Mouse (Mus musculus) liver, embryonic 14.5 days (tissue): Measurements from ENCODE around the gene Slfnl1. TPM values are rescaled to one million over a fixed set of nuclear protein-coding genes. Genes with fewer than 3 reads are reported as not detected.

ENCODE experiments used
- ATAC-seq: fragments of 200-750 bp; cut with Nextera tagmentation; 2 replicates; pipeline ENCODE4 v1.8.0; 2017; ENCODE audit warnings: moderate number of reproducible peaks, mild to moderate bottlenecking, moderate library complexity; ENCODE audit not compliant: insufficient read depth
- DNase-seq, 3 experiments: peaks; one replicate each; pipeline ENCODE4 v3.0.0-alpha.2; 2012 to 2013; ENCODE audit warnings: low read depth in 3 of 3, low spot score in 3 of 3
- H3K27ac ChIP-seq: fragments of 300-500 bp; sonication (generic); 2 replicates; pipeline ENCODE4 v1.5.1; 2014; ENCODE audit warnings: moderate library complexity, mild to moderate bottlenecking, control low read depth, inconsistent platforms
- H3K27me3 ChIP-seq: fragments of 300-500 bp; sonication (generic); 2 replicates; pipeline ENCODE4 v1.6.1; 2014; ENCODE audit warnings: mild to moderate bottlenecking, low read length, moderate library complexity; ENCODE audit not compliant: control insufficient read depth, insufficient read depth
- H3K36me3 ChIP-seq: fragments of 300-500 bp; sonication (generic); replicated peaks from 2 replicates; pipeline ENCODE4 v1.6.1; 2014; ENCODE audit warnings: low read depth; ENCODE audit not compliant: control insufficient read depth, insufficient read depth
- H3K4me1 ChIP-seq, 2 experiments: fragments of 200-500 bp in 1 of 2; fragments of 300-500 bp in 1 of 2; sonication (generic) in 1 of 2; replicated peaks; 2 replicates each; pipeline ENCODE4 v1.6.1; 2012 to 2014; ENCODE audit warnings: antibody characterized with exemption in 1 of 2, inconsistent platforms in 1 of 2, low read length in 1 of 2; ENCODE audit not compliant: control insufficient read depth in 2 of 2, insufficient read depth in 2 of 2
- H3K4me2 ChIP-seq: fragments of 300-500 bp; sonication (generic); 2 replicates; pipeline ENCODE4 v1.6.1; 2014; ENCODE audit warnings: low read depth, mild to moderate bottlenecking, control low read depth, moderate library complexity
- H3K4me3 ChIP-seq, 2 experiments: fragments of 200-500 bp in 1 of 2; fragments of 300-500 bp in 1 of 2; sonication (generic) in 1 of 2; 2 replicates each; pipeline ENCODE4 v1.5.1; 2012 to 2014; ENCODE audit warnings: low read depth in 2 of 2, low read length in 2 of 2, mild to moderate bottlenecking in 2 of 2, control low read depth in 1 of 2, inconsistent platforms in 1 of 2, moderate library complexity in 1 of 2; ENCODE audit not compliant: insufficient read depth in 1 of 2
- H3K9ac ChIP-seq: fragments of 300-500 bp; sonication (generic); replicated peaks from 2 replicates; pipeline ENCODE4 v1.6.1; 2014; ENCODE audit warnings: mild to moderate bottlenecking, control low read depth, moderate library complexity
- H3K9me3 ChIP-seq: fragments of 300-500 bp; sonication (generic); 2 replicates; pipeline ENCODE4 v1.6.1; 2016; ENCODE audit warnings: low read length, mixed read lengths; ENCODE audit not compliant: control insufficient read depth
- CTCF ChIP-seq: IDR thresholded peaks from 2 replicates; pipeline ENCODE4 v1.5.1; 2016; ENCODE audit warnings: antibody characterized with exemption, low read depth, control low read depth
- EP300 ChIP-seq: IDR thresholded peaks from 2 replicates; pipeline ENCODE4 v1.6.1; 2016; ENCODE audit warnings: antibody characterized with exemption, low read depth
- WGBS: fragments of 180-500 bp; shearing (Covaris S2); extraction: QIAGEN DNeasy Blood & Tissue Kit; methylation state at CpG from one replicate; pipeline ENCODE4 v1.1.7; 2014; ENCODE audit not compliant: insufficient replicate concordance; 5-methylcytosine and 5-hydroxymethylcytosine counted together
- polyA plus RNA-seq, 2 experiments: library from polyadenylated mRNA; depleted of rRNA in 1 of 2; stranded (reverse) in 1 of 2; unstranded in 1 of 2; fragments of >200 nt; fragmentation: Nextera tagmentation in 1 of 2; extraction: Ambion mirVana in 1 of 2; gene quantifications; 2 replicates each; pipeline versions ENCODE4 v1.2.1 to v1.2.3; 2012 to 2014

The Slfnl1 gene
- polyA plus RNA-seq, 2 experiments: not detected

GRCm38 (mm10) chr4:120516491-120516890 is 15.5 kb upstream of the Slfnl1 start:
- H3K4me3 ChIP-seq: no peak overlapping the region

GRCm38 (mm10) chr4:120516907-120517306 is 15.1 kb upstream of the Slfnl1 start:
- H3K27me3 ChIP-seq: no peaks in the 10 kb centered on the region
- DNase-seq (no peak), ATAC-seq (no peak)
- H3K27ac ChIP-seq: no peak overlapping the region
- no peaks in the 10 kb centered on the region for H3K4me1 ChIP-seq
- peaks cover 11% of the 10 kb centered on the region for H3K36me3 ChIP-seq
- no peak overlapping the region for H3K4me2 ChIP-seq
- H3K9ac ChIP-seq: no peak overlapping the region
- no peaks in the 10 kb centered on the region for H3K9me3 ChIP-seq
- WGBS: 76% methylated on average over 7 of the region's 7 CpGs
- no peak overlapping the region for H3K4me3 ChIP-seq
- TF ChIP-seq CTCF (no peak), EP300 (no peak)

More at GRCm38 (mm10) chr4:120516491-120516890, 15.5 kb upstream of the Slfnl1 start:
- no peaks in the 10 kb centered on the region for H3K9me3 ChIP-seq
- no peaks in the 10 kb centered on the region for H3K27me3 ChIP-seq
- no peak for ATAC-seq
- TF ChIP-seq CTCF: no peak
- TF ChIP-seq EP300: no peak
- DNase-seq: no peak
- H3K4me1 ChIP-seq: no peaks in the 10 kb centered on the region
- no peak overlapping the region for H3K4me2 ChIP-seq
- peaks cover 11% of the 10 kb centered on the region for H3K36me3 ChIP-seq
- WGBS: 80% methylated on average over 7 of the region's 7 CpGs
- no peak overlapping the region for H3K27ac ChIP-seq
- H3K9ac ChIP-seq: no peak overlapping the region

- H3K4me2 ChIP-seq: no peak overlapping the region
- H3K4me1 ChIP-seq: no peaks in the 10 kb centered on the region
- H3K36me3 ChIP-seq: peaks cover 11% of the 10 kb centered on the region
- H3K27me3 ChIP-seq: no peaks in the 10 kb centered on the region
- H3K27ac ChIP-seq: no peak overlapping the region
- H3K9me3 ChIP-seq: no peaks in the 10 kb centered on the region
- DNase-seq (no peak), ATAC-seq (no peak)
- TF ChIP-seq EP300 (no peak), CTCF (no peak)
- 64% methylated on average over 4 of the region's 4 CpGs for WGBS
- no peak overlapping the region for H3K9ac ChIP-seq
- H3K4me3 ChIP-seq: no peak overlapping the region
Measured at GRCm38 (mm10) chr4:120517335-120517734, 14.7 kb upstream of the Slfnl1 start.

GRCm38 (mm10) chr4:120521761-120522160 is 10.3 kb upstream of the Slfnl1 start:
- no peak for DNase-seq

GRCm38 (mm10) chr4:120522351-120522750 is 9.7 kb upstream of the Slfnl1 start:
- Histone ChIP-seq H3K4me1 (no peaks in the 10 kb centered on the region), H3K27ac (no peak overlapping the region), H3K4me3 (no peak overlapping the region), H3K4me2 (no peak overlapping the region), H3K27me3 (no peaks in the 10 kb centered on the region), H3K36me3 (peaks cover 2% of the 10 kb centered on the region; the same call in 1 of the 2 replicates), H3K9me3 (no peaks in the 10 kb centered on the region), H3K9ac (no peak overlapping the region)
- no peak for ATAC-seq
- DNase-seq: no peak
- TF ChIP-seq CTCF: no peak
- no peak for TF ChIP-seq EP300
- WGBS: 66% methylated on average over 4 of the region's 4 CpGs

More at GRCm38 (mm10) chr4:120521761-120522160, 10.3 kb upstream of the Slfnl1 start:
- Histone ChIP-seq H3K27me3 (no peaks in the 10 kb centered on the region), H3K4me1 (no peaks in the 10 kb centered on the region), H3K9me3 (no peaks in the 10 kb centered on the region), H3K4me2 (no peak overlapping the region), H3K27ac (no peak overlapping the region), H3K9ac (no peak overlapping the region), H3K4me3 (no peak overlapping the region), H3K36me3 (peaks cover 7% of the 10 kb centered on the region)
- no peak for TF ChIP-seq EP300
- TF ChIP-seq CTCF: no peak
- ATAC-seq: no peak
- 70% methylated on average over 5 of the region's 5 CpGs for WGBS
